Mouse (Mus musculus): ENCODE results near the gene Dscam. TPM values are rescaled to one million over a fixed set of nuclear protein-coding genes. Genes with fewer than 3 reads are reported as not detected.
"Not testable (repeated sequence)": the region's sequence is repeated elsewhere in the genome, so short reads cannot be mapped to it uniquely, and the experiment has no call there.

Dscam gene
- polyA plus RNA-seq, 1 experiment from 2014 or later: 4.8 TPM

DNA sequence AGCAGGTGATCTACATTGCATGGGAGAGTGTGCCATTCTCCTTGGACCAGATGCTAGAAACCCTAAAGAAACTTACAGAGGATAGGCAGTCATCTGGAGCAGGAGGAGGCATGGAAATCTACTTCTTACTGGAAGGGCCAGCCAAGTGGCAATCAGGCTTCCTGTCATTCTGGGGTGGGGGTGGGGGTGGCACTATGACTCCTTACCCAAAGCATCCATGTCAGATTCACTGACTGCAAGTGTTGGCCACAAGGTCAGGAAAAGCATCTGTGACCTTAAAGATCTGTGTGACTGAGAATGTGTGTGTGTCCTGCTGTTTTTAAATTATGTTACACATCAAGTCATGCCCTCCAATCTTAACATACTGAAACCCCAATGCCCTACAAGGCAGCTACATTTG lies 268.0 kb downstream of the Dscam start:
- H3K9ac ChIP-seq (replicated peaks): no peak overlapping the region
- H3K9me3 ChIP-seq: no peaks in the 10 kb centered on the region
- no peaks in the 10 kb centered on the region for H3K36me3 ChIP-seq
- H3K4me1 ChIP-seq: 0 out of 2 replicates have a peak, but pooled peaks cover 10% of the 10 kb centered on the region
- H3K4me2 ChIP-seq (replicated peaks): no peak overlapping the region
- no peak overlapping the region for H3K27ac ChIP-seq (replicated peaks)
- no peaks in the 10 kb centered on the region for H3K27me3 ChIP-seq
- no peak overlapping the region for H3K4me3 ChIP-seq
- no peak for ATAC-seq (ENCODE audit: low FRiP score, low read depth)

DNA sequence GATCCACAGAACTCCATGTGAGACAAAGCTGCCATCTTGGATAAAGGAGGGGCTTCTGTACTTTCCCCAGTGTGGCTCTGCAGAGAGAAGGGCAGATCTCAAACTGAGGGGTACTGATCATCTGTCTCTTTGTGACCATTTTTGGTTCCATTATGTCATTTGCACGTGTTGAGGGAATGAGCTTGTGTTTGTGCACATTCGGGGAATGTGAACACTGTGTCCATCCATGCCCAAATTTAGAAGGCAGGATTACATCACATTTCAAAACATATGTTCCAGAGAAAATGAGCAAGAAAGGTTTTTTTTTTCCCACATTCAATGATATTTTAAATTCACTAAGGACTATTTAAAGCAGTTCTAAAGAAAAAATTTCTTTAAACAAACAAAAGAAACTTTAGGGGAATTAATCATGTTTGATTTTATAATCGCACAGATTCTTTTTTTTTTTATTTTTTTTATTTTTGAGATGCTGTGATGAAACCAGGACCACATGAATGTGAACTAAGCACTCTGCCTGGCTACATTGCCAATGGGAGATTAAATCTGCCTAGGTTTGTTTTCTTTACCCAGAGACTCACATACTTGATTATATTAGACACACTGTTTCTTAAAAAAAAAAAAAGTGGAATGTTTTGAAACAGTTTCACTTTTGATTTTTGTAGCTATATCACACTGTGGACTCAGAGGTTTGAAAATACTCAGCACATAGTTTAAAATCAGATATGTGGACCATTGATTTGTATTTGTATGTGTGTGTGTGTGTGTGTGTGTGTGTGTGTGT lies 269.1 kb downstream of the Dscam start:
- WGBS: 79% methylated on average over 3 of the region's 3 CpGs

DNA sequence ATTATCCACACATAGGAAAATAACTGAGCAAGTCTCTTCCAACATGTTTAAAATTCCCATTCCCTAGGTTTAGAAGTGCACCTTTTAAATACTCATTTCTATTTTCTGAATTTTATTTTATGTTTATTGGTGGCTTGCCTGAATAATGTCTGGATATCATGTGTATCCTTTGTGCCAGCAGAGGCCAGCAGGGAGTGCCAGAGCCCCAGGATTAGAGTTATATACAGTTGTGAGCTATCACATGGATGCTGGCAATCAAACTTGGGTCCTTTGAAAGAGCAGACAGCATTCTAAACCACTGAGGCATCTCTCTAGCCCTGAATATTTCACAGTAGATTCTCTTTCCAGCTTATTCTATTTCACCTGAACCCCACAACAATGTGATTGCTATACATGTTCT lies 271.2 kb downstream of the Dscam start:
- no peak overlapping the region for H3K9ac ChIP-seq (replicated peaks)
- H3K4me2 ChIP-seq (replicated peaks): no peak overlapping the region
- no peak for ATAC-seq (ENCODE audit: low FRiP score, low read depth)

More for the DNA sequence above, 269.1 kb downstream of the Dscam start:
- no peak for ATAC-seq (ENCODE audit: low FRiP score, low read depth)
- no peak overlapping the region for H3K9ac ChIP-seq (replicated peaks)
- H3K4me2 ChIP-seq (replicated peaks): no peak overlapping the region
- no peak overlapping the region for H3K4me3 ChIP-seq
- no peaks in the 10 kb centered on the region for H3K36me3 ChIP-seq
- no peak overlapping the region for H3K27ac ChIP-seq (replicated peaks)
- no peaks in the 10 kb centered on the region for H3K27me3 ChIP-seq
- peaks cover 12% of the 10 kb centered on the region; the same call in 1 of the 2 replicates for H3K4me1 ChIP-seq
- H3K9me3 ChIP-seq: no peaks in the 10 kb centered on the region

DNA sequence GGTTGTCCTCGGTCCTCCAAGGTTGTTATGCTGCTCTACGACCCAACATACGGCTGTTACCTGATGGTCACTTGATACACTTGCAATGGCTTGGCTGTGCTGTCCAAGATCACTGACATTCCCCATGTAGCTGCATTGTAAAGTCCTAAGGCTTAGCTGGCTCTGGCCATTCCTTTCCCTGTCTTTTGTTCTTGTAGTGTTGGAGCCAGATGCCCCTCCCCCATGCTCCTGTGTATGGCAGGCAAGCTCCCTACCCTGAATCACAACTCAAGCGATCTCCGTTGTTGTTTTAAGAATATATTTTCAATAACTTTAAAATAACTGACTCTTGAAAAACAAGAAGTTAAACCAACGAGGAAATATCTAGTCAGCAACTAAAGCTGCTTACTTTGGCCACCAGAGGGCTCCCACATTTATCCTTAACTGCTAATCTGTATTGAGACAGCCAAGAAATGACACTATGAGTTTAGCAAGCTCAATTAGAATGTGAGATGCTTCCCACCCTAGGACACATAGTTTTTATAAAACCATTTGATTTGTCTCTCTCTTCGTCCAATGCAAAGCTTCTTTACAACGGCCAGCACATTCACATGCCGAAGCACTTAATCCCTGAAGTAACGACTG lies 273.9 kb downstream of the Dscam start:
- no peak overlapping the region for H3K27ac ChIP-seq (replicated peaks)
- no peaks in the 10 kb centered on the region for H3K9me3 ChIP-seq
- peak; percentile 65 for ATAC-seq (ENCODE audit: low FRiP score, low read depth)
- 36% methylated on average over 10 of the region's 10 CpGs for WGBS
- no peak overlapping the region for H3K4me3 ChIP-seq
- peaks cover 7% of the 10 kb centered on the region; the same call in 1 of the 2 replicates for H3K4me1 ChIP-seq
- no peak overlapping the region for H3K4me2 ChIP-seq (replicated peaks)
- no peaks in the 10 kb centered on the region for H3K36me3 ChIP-seq
- H3K27me3 ChIP-seq: no peaks in the 10 kb centered on the region
- no peak overlapping the region for H3K9ac ChIP-seq (replicated peaks)

More for the DNA sequence above, 271.2 kb downstream of the Dscam start:
- no peak overlapping the region for H3K4me3 ChIP-seq
- H3K4me1 ChIP-seq: peaks cover 12% of the 10 kb centered on the region; the same call in 1 of the 2 replicates
- no peaks in the 10 kb centered on the region for H3K27me3 ChIP-seq
- H3K27ac ChIP-seq (replicated peaks): no peak overlapping the region
- no peaks in the 10 kb centered on the region for H3K9me3 ChIP-seq
- no peaks in the 10 kb centered on the region for H3K36me3 ChIP-seq

DNA sequence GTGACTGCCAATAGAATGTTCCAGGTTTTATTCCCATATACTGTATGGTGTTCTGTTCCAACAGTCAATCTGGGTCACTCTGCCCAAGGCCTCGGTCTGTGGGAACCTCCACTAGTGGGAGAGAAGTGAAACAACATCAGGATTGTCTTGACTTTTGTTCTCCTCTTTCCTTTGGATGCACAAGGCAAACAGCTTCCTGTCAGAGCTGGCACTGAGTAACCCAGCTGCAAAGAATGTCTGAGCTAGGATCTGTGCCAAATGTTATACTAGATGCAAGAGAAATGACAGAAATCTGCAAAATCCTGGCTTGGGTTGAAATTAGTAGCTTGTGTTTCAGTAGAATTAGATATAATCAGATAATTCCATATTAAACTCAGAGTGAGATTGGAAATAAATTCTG lies 282.5 kb downstream of the Dscam start:
- 86% methylated on average over 1 of the region's 1 CpGs for WGBS
- no peak for ATAC-seq (ENCODE audit: low FRiP score, low read depth)
- H3K9me3 ChIP-seq: no peaks in the 10 kb centered on the region

DNA sequence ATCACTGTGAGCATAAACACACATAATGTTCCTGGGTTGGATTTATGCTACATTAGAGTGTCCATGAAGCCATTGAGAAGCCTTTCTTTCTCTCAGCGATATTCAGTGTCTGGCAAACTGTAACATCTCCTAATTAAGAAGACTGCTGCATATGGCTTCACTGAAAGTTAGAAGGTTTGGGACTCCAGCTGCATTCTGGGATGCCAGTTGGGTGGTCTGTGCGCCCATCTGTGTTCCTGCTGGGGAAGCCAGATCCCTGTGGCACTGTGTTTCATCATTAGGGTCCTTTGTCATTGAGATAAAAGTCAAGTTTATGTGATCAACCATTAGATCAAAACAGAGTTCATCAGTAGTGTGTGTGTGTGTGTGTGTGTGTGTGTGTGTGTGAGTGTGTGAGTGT lies 284.7 kb downstream of the Dscam start:
- H3K27ac ChIP-seq (replicated peaks): no peak overlapping the region
- 66% methylated on average over 2 of the region's 2 CpGs for WGBS
- ATAC-seq (ENCODE audit: low FRiP score, low read depth): no peak

More for the DNA sequence above, 282.5 kb downstream of the Dscam start:
- H3K4me2 ChIP-seq (replicated peaks): no peak overlapping the region
- H3K4me1 ChIP-seq: no peaks in the 10 kb centered on the region
- no peak overlapping the region for H3K4me3 ChIP-seq
- no peaks in the 10 kb centered on the region for H3K36me3 ChIP-seq
- H3K9ac ChIP-seq (replicated peaks): no peak overlapping the region
- H3K27ac ChIP-seq (replicated peaks): no peak overlapping the region
- H3K27me3 ChIP-seq: no peaks in the 10 kb centered on the region

DNA sequence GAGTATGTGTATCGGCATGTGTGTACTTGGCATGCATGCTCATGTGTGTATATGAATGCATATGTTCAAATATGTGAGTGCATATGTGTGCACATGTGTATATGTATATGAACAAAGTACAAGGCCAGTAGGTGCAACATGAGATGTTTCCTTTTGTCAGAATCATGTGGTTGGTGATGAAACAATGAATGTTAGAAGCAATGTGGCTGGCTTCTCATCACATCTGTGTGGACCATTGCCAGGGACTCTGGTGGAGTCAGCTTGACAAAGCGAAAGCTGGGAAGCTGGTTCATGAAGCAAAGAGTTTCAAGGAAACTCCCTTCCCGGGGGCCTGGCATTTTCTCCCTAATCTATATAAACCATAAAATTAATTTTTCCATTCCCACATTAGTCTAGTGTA lies 286.0 kb downstream of the Dscam start:
- H3K4me1 ChIP-seq; H3K27ac ChIP-seq (replicated peaks); H3K4me3 ChIP-seq; H3K36me3 ChIP-seq; H3K27me3 ChIP-seq; H3K9me3 ChIP-seq; H3K9ac ChIP-seq (replicated peaks); H3K4me2 ChIP-seq (replicated peaks); ATAC-seq (ENCODE audit: low FRiP score, low read depth): not testable (repeated sequence)
- WGBS: 87% methylated on average over 2 of the region's 3 CpGs

More for the DNA sequence above, 284.7 kb downstream of the Dscam start:
- no peak overlapping the region for H3K4me2 ChIP-seq (replicated peaks)
- H3K4me3 ChIP-seq: no peak overlapping the region
- no peaks in the 10 kb centered on the region for H3K27me3 ChIP-seq
- H3K9me3 ChIP-seq: no peaks in the 10 kb centered on the region
- no peaks in the 10 kb centered on the region for H3K4me1 ChIP-seq
- no peak overlapping the region for H3K9ac ChIP-seq (replicated peaks)
- H3K36me3 ChIP-seq: no peaks in the 10 kb centered on the region

DNA sequence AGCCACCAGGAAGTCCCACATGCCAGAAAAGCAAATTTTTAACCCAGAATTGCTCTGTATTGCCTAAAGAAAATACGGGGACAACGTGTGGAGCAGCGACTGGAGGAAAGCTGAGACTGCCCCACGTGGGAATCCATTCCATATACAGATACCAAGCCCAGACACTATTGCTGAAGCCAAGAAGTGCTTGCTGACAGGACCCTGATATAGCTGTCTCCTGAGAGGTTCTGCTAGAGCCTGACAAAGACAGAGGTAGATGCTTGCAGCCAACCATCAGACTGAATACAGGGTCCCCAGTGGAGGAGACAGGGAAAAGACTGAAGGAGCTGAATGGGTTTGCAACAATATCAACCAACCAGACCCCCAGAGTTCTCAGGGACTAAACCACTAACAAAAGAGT lies 293.3 kb downstream of the Dscam start:
- no peaks in the 10 kb centered on the region for H3K36me3 ChIP-seq
- H3K27me3 ChIP-seq: no peaks in the 10 kb centered on the region
- 82% methylated on average over 4 of the region's 4 CpGs for WGBS
- no peak overlapping the region for H3K9ac ChIP-seq (replicated peaks)
- H3K27ac ChIP-seq (replicated peaks): no peak overlapping the region
- no peak for ATAC-seq (ENCODE audit: low FRiP score, low read depth)
- H3K4me3 ChIP-seq: no peak overlapping the region
- no peak overlapping the region for H3K4me2 ChIP-seq (replicated peaks)
- H3K9me3 ChIP-seq: no peaks in the 10 kb centered on the region
- peaks cover 5% of the 10 kb centered on the region; the same call in 1 of the 2 replicates for H3K4me1 ChIP-seq

DNA sequence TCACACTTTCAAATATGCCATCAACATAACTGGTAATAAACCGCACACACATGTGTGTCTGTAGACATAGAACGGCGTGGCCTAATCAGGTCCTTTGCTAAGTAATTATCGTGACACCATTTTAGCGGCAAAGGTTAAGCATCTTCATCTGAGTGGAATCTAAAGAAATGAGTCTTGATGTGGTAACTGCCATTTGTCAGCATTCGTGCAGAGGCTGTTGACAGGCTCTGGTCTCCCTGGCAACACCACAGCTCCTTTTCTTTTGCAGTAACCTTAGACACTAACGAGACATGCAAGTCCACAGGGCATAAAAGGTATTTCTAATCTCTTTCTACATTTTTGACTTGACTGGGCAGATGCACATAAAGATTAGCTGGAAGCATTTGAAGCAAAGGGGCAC lies 297.8 kb downstream of the Dscam start:
- Histone ChIP-seq H3K27me3 (no peaks in the 10 kb centered on the region), H3K36me3 (no peaks in the 10 kb centered on the region), H3K4me3 (no peak overlapping the region), H3K9me3 (no peaks in the 10 kb centered on the region), H3K9ac (replicated peaks) (no peak overlapping the region), H3K4me1 (peaks cover 11% of the 10 kb centered on the region; the same call in 1 of the 2 replicates), H3K4me2 (replicated peaks) (no peak overlapping the region), H3K27ac (replicated peaks) (peak overlapping the region; percentile 46)
- WGBS: 28% methylated on average over 7 of the region's 7 CpGs
- ATAC-seq (ENCODE audit: low FRiP score, low read depth): no peak

DNA sequence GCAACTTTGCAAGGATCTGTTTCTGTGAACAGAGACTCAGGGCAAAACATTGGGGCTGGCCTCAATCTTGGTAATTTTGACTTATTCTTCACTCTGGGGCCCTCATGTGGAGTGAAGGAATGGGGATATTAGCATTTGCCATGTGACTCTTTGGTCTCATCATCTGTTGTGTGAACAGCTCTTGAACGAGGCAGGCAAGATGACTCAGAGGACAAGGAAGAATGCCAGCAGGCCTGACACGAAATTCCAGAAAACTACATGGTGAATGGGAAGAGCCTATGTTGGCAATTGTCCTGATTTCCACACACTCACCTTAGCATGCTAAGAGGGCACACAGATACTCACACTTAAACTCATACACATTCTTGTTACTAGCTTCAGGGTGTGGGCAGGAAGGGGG lies 313.0 kb downstream of the Dscam start:
- Histone ChIP-seq H3K27ac (replicated peaks) (no peak overlapping the region), H3K36me3 (no peaks in the 10 kb centered on the region), H3K27me3 (no peaks in the 10 kb centered on the region), H3K4me3 (no peak overlapping the region), H3K4me2 (replicated peaks) (no peak overlapping the region), H3K9me3 (no peaks in the 10 kb centered on the region), H3K4me1 (peaks cover 5% of the 10 kb centered on the region; the same call in 1 of the 2 replicates), H3K9ac (replicated peaks) (no peak overlapping the region)
- 55% methylated on average over 2 of the region's 2 CpGs for WGBS
- ATAC-seq (ENCODE audit: low FRiP score, low read depth): no peak

DNA sequence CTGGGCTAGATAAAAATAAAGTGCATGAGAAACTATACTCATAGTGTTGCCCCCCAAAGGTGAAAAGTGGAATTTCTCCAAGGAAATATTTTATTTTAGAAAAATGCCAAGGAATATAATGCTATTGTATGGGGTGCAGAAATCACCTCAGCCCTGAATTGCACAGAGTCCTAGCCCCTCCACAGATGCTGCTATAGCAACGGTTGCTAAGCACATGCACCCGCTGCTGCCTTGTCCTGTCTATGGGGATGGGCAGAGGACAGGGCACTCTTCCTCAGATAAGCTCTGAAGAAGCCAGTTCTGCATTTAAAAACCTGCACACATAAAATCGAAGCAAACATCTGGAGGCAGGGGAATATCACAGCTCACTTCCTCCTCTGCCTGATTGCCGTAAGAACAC lies 315.5 kb downstream of the Dscam start:
- H3K4me1 ChIP-seq: peaks cover 5% of the 10 kb centered on the region; the same call in 1 of the 2 replicates
- 54% methylated on average over 4 of the region's 4 CpGs for WGBS
- peak; percentile 60; the same call in 1 of the 2 replicates for ATAC-seq (ENCODE audit: low FRiP score, low read depth)

DNA sequence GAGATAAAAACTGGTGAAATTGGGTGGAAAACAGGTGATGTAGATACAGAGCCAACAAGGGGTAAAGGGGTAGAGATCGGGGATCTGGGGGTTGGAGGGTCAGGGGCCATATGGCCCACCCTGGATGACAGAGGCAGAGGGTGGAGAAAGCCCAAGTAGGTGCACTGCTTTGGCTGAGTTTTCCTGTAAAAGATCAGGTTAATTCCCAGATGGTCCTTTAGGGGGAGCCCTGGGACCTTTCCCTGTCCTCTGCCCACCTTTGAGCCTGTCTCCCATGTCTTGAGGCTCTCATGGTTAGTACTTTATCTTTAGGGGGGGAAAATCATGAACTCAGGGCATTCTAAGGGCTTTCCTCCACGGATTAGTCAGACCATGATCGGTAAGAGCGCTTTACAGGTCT lies 318.2 kb downstream of the Dscam start:
- no peaks in the 10 kb centered on the region for H3K27me3 ChIP-seq
- no peaks in the 10 kb centered on the region for H3K36me3 ChIP-seq
- ATAC-seq (ENCODE audit: low FRiP score, low read depth): peak; percentile 49; the same call in 1 of the 2 replicates
- 14% methylated on average over 4 of the region's 4 CpGs for WGBS
- H3K4me3 ChIP-seq: no peak overlapping the region
- H3K9ac ChIP-seq (replicated peaks): no peak overlapping the region
- H3K9me3 ChIP-seq: no peaks in the 10 kb centered on the region
- peaks cover 5% of the 10 kb centered on the region; the same call in 1 of the 2 replicates for H3K4me1 ChIP-seq
- H3K27ac ChIP-seq (replicated peaks): no peak overlapping the region
- no peak overlapping the region for H3K4me2 ChIP-seq (replicated peaks)

More for the DNA sequence above, 315.5 kb downstream of the Dscam start:
- Histone ChIP-seq H3K27ac (replicated peaks) (no peak overlapping the region), H3K9ac (replicated peaks) (no peak overlapping the region), H3K4me3 (no peak overlapping the region), H3K9me3 (no peaks in the 10 kb centered on the region), H3K4me2 (replicated peaks) (no peak overlapping the region), H3K36me3 (no peaks in the 10 kb centered on the region), H3K27me3 (no peaks in the 10 kb centered on the region)
